Mouse (Mus musculus): ENCODE data around the gene Abcd1.

Abcd1 gene

DNA sequence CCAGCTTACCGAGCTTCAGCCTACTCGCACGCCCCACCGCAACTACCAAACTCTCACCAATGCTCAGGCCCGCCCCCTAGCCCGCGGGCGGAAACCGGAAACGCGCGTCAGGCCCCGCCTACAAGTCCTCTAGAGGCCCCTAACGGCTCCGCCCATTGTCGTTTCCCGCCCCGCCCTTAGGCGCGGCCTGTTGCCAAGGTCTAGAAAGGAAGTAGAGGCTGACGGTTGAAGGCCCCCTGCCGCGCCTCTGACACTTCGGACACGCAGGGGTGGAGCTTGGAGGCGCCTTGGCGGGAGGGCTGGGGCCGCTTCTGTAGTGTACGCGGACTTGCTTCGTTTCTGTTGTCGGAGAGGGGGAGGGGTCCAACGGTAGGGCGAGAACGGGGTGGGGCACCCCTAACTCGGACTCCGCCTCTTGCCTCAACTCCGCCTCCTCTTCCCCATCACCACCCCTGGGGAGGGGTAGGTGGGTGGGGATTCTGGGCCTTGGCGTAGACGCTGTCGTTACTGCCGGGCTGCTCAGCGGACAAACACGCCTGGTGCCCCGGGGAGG is at the start of gene Abcd1, which contains the start of gene Bcap31:
Gene Abcd1, plus strand, starts transcription at position 489 of the 553 bp plus-strand sequence.
Gene Bcap31, minus strand, starts transcription at position 67 of the 553 bp plus-strand sequence.
- in situ Hi-C loops (cut with MboI; ENCODE audit: low pct_unique_long_range_greater_than_20kb in 1 of 2, low sequenced_read_pairs in 2 of 2, unreplicated experiment in 1 of 2), result no loop called here

- in situ Hi-C loops (cut with MboI; ENCODE audit: low pct_unique_long_range_greater_than_20kb in 1 of 2, low sequenced_read_pairs in 2 of 2, unreplicated experiment in 1 of 2), result loop anchor here in 1 of 2 experiments (25.0 kb wide), 1 partner anchor 660 kb away; no protein-coding TSS in a partner anchor
These were observed 44.4 kb upstream of the Abcd1 start for GRCm38 (mm10) chrX:73672031-73672431.

DNA sequence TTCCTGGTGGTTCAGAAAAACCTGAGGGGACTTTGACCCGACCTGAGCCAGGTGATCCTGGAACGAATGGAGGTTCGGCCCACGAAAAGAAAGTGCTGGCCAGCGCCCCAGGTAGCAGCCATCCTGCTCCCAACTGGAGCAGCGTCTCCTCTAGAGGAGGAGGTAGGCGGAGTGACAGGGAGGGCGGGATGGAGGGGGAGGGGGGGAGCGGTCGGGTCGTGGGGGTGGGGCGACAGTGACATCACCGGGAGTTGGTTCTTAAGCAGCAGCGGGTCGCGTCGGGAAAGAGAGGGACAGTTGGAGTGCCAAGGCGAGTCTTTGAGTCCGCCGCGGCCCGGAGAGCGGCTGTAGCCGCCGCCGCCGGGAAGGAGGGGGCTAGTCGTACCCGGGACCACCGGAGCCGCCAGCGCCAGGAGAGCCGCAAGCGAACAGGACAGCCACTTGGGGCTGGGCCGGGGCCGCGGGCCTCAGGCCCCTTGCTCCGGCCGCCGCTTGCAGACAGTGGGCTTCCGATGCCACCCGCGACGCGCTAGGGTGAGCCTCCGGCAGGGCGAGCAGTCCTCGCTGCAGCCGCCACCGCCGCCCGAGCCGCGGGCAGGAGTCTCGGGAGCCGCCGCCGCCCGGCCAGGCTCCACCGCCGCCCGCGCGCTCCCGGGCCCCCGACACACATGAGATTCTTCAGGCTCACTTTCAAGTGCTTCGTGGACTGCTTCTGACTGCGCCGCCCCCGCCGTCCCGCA is 43.3 kb upstream of the Abcd1 start, which contains the start of gene Slc6a8:
Gene Slc6a8, plus strand, starts transcription at position 272 of the 740 bp plus-strand sequence.
- in situ Hi-C loops (cut with MboI; ENCODE audit: low pct_unique_long_range_greater_than_20kb in 1 of 2, low sequenced_read_pairs in 2 of 2, unreplicated experiment in 1 of 2), result loop anchor here in 1 of 2 experiments (25.0 kb wide), 1 partner anchor 661 kb away; no protein-coding TSS in a partner anchor

DNA sequence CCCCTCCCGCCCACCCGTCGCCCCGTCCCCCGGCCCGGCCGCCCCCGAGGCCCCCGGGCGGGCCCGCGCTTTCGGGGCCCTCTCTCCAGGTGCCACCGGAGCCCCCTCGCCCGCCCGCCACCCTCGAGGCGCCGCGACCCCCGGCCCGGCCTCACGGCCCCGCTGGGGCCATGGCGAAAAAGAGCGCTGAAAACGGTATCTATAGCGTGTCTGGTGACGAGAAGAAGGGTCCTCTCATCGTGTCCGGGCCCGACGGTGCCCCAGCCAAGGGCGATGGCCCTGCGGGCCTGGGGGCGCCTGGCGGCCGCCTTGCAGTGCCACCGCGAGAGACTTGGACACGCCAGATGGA is 42.8 kb upstream of the Abcd1 start:
- in situ Hi-C loops (cut with MboI; ENCODE audit: low pct_unique_long_range_greater_than_20kb in 1 of 2, low sequenced_read_pairs in 2 of 2, unreplicated experiment in 1 of 2), result loop anchor here in 1 of 2 experiments (25.0 kb wide), 1 partner anchor 661 kb away; no protein-coding TSS in a partner anchor

GRCm38 (mm10) chrX:73673968-73674661 is 42.3 kb upstream of the Abcd1 start:
- in situ Hi-C loops (cut with MboI; ENCODE audit: low pct_unique_long_range_greater_than_20kb in 1 of 2, low sequenced_read_pairs in 2 of 2, unreplicated experiment in 1 of 2), result loop anchor here in 1 of 2 experiments (25.0 kb wide), 1 partner anchor 662 kb away; no protein-coding TSS in a partner anchor

DNA sequence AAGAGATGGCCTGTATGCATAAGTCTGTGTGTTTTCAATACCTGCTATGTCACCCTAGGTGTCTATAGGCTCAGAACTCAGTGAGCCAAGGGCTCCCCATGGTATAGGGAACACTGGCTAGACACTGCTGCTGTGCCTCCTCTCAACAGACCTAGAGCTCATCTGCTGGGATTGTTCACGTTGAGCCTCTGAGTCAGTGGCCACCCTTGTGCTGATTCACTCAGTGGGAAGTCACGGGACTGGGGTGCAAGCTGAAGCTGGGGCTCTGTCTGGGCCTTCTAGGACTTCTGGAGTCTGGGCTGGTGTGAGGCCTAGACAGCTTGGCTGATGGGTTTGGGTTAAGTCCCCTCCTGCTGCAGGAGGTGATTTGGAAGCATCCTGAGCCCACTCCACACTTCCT is 41.2 kb upstream of the Abcd1 start:
- in situ Hi-C loops (cut with MboI; ENCODE audit: low pct_unique_long_range_greater_than_20kb in 1 of 2, low sequenced_read_pairs in 2 of 2, unreplicated experiment in 1 of 2), result no loop called here

DNA sequence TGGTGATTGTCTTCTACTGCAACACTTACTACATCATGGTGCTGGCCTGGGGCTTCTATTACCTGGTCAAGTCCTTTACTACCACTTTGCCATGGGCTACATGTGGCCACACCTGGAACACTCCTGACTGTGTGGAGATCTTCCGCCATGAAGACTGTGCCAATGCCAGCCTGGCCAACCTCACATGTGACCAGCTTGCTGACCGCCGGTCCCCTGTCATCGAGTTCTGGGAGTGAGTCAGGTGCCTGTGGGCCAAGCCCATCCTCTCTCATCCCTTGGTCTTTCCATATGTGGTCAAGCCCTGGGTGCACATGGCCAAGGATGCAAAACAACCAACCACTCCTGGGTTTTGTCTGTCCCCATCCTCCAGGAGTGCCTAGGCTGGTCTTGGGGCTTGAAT is 39.7 kb upstream of the Abcd1 start:
- in situ Hi-C loops (cut with MboI; ENCODE audit: low pct_unique_long_range_greater_than_20kb in 1 of 2, low sequenced_read_pairs in 2 of 2, unreplicated experiment in 1 of 2), result no loop called here

- in situ Hi-C loops (cut with MboI; ENCODE audit: low pct_unique_long_range_greater_than_20kb in 1 of 2, low sequenced_read_pairs in 2 of 2, unreplicated experiment in 1 of 2), result no loop called here
These were observed 32.2 kb upstream of the Abcd1 start for GRCm38 (mm10) chrX:73684156-73684555.

DNA sequence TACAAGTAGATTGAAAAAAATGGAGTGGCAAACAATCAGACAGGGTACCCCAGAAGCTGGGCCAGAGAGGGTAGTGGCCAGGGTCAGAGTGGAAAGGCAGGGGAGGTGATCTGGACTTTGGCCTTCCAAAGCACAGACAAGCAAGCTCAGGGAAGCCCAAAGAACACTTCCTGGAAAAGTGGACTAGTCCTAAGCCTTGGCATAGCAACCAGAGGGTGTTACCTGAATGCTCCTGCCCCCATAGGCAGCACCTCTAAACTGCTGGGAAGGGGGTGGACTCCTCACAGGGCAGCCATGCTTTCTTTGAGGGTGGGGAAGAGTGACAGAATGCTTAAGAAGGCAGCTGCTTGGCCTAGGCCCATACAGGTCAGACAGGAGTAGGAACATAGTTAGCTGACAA is 31.4 kb upstream of the Abcd1 start:
- in situ Hi-C loops (cut with MboI; ENCODE audit: low pct_unique_long_range_greater_than_20kb in 1 of 2, low sequenced_read_pairs in 2 of 2, unreplicated experiment in 1 of 2), result no loop called here

- in situ Hi-C loops (cut with MboI; ENCODE audit: low pct_unique_long_range_greater_than_20kb in 1 of 2, low sequenced_read_pairs in 2 of 2, unreplicated experiment in 1 of 2), result no loop called here
These were observed 30.8 kb upstream of the Abcd1 start for GRCm38 (mm10) chrX:73685629-73686028.

- in situ Hi-C loops (cut with MboI; ENCODE audit: low pct_unique_long_range_greater_than_20kb in 1 of 2, low sequenced_read_pairs in 2 of 2, unreplicated experiment in 1 of 2), result no loop called here
These were observed 25.3 kb upstream of the Abcd1 start for GRCm38 (mm10) chrX:73690917-73691629.

- in situ Hi-C loops (cut with MboI; ENCODE audit: low pct_unique_long_range_greater_than_20kb in 1 of 2, low sequenced_read_pairs in 2 of 2, unreplicated experiment in 1 of 2), result no loop called here
These were observed 15.9 kb upstream of the Abcd1 start for GRCm38 (mm10) chrX:73700472-73700871.

DNA sequence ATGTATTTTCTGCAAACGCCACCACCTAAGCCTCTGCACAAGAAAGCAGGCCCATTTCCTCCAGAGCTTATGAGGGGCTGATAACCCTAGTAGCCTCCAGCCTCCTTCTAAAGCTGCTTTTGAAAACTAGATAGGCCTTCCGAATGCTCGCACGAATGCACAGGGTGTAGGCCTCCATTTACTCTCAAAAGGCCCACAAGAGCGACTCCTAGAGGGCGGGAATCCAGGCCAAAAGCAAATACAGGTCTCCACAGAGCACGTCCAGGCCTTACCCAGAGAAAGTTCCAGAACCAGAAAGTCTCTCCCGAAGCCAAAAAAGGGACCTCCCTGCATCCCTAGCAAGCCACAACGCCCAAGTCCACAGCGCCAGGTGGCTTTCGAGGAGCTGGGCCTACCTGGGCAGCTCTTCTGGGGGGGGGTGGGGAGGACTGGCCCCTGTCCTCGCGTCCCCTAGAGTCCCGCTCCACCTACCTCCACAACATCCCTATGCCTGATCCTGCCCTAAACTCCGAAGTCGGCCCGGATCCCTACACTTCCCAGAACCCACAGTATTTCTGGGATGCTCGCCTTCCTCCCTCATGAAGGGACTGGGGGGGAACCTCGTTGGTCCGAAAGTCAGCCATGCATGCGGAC is 805 bp upstream of the Abcd1 start:
- in situ Hi-C loops (cut with MboI; ENCODE audit: low pct_unique_long_range_greater_than_20kb in 1 of 2, low sequenced_read_pairs in 2 of 2, unreplicated experiment in 1 of 2), result no loop called here

- in situ Hi-C loops (cut with MboI; ENCODE audit: low pct_unique_long_range_greater_than_20kb in 1 of 2, low sequenced_read_pairs in 2 of 2, unreplicated experiment in 1 of 2), result no loop called here
These were observed 530 bp downstream of the Abcd1 start for GRCm38 (mm10) chrX:73716709-73717545.

DNA sequence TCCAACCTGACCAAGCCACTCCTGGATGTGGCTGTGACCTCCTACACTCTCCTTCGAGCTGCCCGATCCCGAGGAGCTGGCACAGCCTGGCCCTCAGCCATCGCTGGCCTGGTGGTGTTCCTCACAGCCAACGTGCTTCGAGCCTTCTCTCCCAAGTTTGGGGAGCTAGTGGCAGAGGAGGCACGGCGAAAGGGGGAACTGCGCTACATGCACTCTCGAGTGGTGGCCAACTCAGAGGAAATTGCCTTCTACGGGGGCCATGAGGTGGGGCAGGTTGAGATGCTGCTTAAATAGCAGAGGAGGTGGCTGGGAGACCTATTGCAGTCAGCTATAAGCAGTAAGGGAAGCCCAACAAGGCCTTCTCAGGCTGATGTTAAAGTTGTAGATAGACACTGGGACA is 1.3 kb downstream of the Abcd1 start:
- in situ Hi-C loops (cut with MboI; ENCODE audit: low pct_unique_long_range_greater_than_20kb in 1 of 2, low sequenced_read_pairs in 2 of 2, unreplicated experiment in 1 of 2), result no loop called here

GRCm38 (mm10) chrX:73718271-73718670 is 1.9 kb downstream of the Abcd1 start:
- in situ Hi-C loops (cut with MboI; ENCODE audit: low pct_unique_long_range_greater_than_20kb in 1 of 2, low sequenced_read_pairs in 2 of 2, unreplicated experiment in 1 of 2), result no loop called here

DNA sequence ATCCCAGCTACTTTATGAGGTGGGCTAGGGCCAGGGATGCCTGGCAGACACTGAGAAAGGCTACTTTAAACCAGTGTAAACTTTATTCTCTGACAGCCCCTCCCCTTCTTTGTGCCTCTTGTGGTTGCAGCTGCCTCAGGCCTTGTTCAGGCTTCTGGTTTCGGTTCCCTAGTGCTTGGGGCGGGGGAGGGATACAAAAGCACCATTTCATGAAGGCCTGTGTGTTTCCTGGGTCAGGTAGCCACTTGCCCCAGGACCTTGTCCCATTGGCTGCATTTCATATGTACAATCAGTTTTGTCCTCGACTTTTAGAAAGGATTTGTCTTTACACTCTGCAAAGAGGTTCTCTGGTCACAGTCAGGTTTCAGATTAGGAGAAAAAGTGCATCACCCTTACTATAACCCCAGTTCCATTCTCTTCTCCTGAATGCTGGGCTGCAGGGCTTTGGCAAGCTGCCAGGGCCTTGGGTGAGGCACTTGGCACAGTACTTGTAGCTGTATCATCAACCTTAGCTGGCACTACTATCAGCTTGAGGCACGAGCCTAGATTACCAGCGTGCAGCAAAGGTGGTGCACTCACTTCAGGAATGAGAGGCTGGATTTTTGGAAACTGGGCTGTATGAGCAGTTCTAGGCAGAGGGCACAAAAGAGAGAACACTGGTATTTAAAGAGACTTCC is 2.4 kb downstream of the Abcd1 start:
- in situ Hi-C loops (cut with MboI; ENCODE audit: low pct_unique_long_range_greater_than_20kb in 1 of 2, low sequenced_read_pairs in 2 of 2, unreplicated experiment in 1 of 2), result no loop called here
